In genomic region chr15:103313495-103314095, GRCm38 (mm10) we compare ENCODE assay signal across 9 mouse cellular contexts. TPM values are rescaled to one million over a fixed set of nuclear protein-coding genes. Genes with fewer than 3 reads are reported as not detected.
DNase-seq lines count a peak whose midpoint lies in the region; ATAC-seq and TF ChIP-seq lines count a peak whose summit lies in the region.
"Had no signal": no experiment of that assay in that cellular context is flagged by ENCODE, and none has a peak within 500 bp of the region (broad histone marks: within the 10 kb centered on the region; RNA-seq: fewer than 3 reads in every experiment).

No protein-coding gene starts in this region.

- 43% methylated on average over 18 of the region's 18 CpGs for WGBS in spleen, adult 2 months
- WGBS in intestine, postnatal 0 days: 27% methylated on average over 18 of the region's 18 CpGs
- WGBS in liver, postnatal 0 days (ENCODE audit: insufficient replicate concordance): 28% methylated on average over 18 of the region's 18 CpGs
- WGBS in neural tube, embryonic 14.5 days: 7% methylated on average over 18 of the region's 18 CpGs

- no peak for TF ChIP-seq EP300 in liver, postnatal 0 days (IDR thresholded peaks at IDR 0.05; ENCODE audit: low read depth)

- no peak for ATAC-seq in intestine, postnatal 0 days
- ATAC-seq in liver, postnatal 0 days: no peak
- peak; percentile 10; the same call in 1 of the 2 replicates for ATAC-seq in neural tube, embryonic 14.5 days (ENCODE audit: low read depth)
- ATAC-seq in erythroid progenitor cell, adult 5-6 weeks (replicated peaks; ENCODE audit: low FRiP score, poor library complexity, severe bottlenecking): no peak

- no peak for TF ChIP-seq POLR2A in spleen, adult 2 months (IDR thresholded peaks at IDR 0.05; ENCODE audit: low read depth, low read length)

- peaks cover 6% of the 10 kb centered on the region for H3K36me3 ChIP-seq in spleen, adult 2 months (ENCODE audit: control insufficient read depth, insufficient read depth, low read length)
- no peaks in the 10 kb centered on the region for H3K36me3 ChIP-seq in intestine, postnatal 0 days (ENCODE audit: control insufficient read depth, insufficient read depth)
- H3K36me3 ChIP-seq in liver, postnatal 0 days (replicated peaks; ENCODE audit: insufficient read depth, low read length): peaks cover 14% of the 10 kb centered on the region
- peaks cover 16% of the 10 kb centered on the region; the same call in 1 of the 2 replicates for H3K36me3 ChIP-seq in neural tube, embryonic 14.5 days (ENCODE audit: control insufficient read depth, insufficient read depth, low read length)

- H3K4me2 ChIP-seq in intestine, postnatal 0 days (replicated peaks; ENCODE audit: low read depth): peak overlapping the region; percentile 44; the same call in 1 of the 2 replicates
- no peak overlapping the region for H3K4me2 ChIP-seq in liver, postnatal 0 days (ENCODE audit: low read depth, low read length)
- no peak overlapping the region for H3K4me2 ChIP-seq in neural tube, embryonic 14.5 days (ENCODE audit: low read depth, low read length)

- H3K27ac ChIP-seq in spleen, adult 2 months (ENCODE audit: insufficient read depth, low read length): no peak overlapping the region
- H3K27ac ChIP-seq in intestine, postnatal 0 days (ENCODE audit: low read depth, low read length): no peak overlapping the region
- H3K27ac ChIP-seq in liver, postnatal 0 days (ENCODE audit: low read depth): 0 out of 2 replicates have a peak overlapping the region, but pooled peaks have one; percentile 48
- no peak overlapping the region for H3K27ac ChIP-seq in neural tube, embryonic 14.5 days (ENCODE audit: low read depth, low read length)

- no peaks in the 10 kb centered on the region for H3K4me1 ChIP-seq in spleen, adult 2 months (ENCODE audit: control insufficient read depth, insufficient read depth, insufficient read length)
- 0 out of 2 replicates have a peak, but pooled peaks cover 4% of the 10 kb centered on the region for H3K4me1 ChIP-seq in intestine, postnatal 0 days (replicated peaks; ENCODE audit: control insufficient read depth, insufficient read depth, low read length)
- peaks cover 17% of the 10 kb centered on the region for H3K4me1 ChIP-seq in liver, postnatal 0 days (ENCODE audit: insufficient read depth)
- peaks cover 17% of the 10 kb centered on the region for H3K4me1 ChIP-seq in neural tube, embryonic 14.5 days (ENCODE audit: control insufficient read depth, insufficient read depth, low read length)

- DNase-seq in spleen, adult 2 months (ENCODE audit: low read depth in 1 of 2, low spot score in 2 of 2): peak in 1 of 2 experiments; percentile 37
- no peak for DNase-seq in spleen, adult 18-20 months
- DNase-seq in cerebellum, adult 11-12 months: peak; percentile 48
- peak; percentile 83 for DNase-seq in forelimb bud, embryonic 11.5 days (ENCODE audit: low read depth, low spot score)
- peak; percentile 43 for DNase-seq in liver, postnatal 0 days

- H3K27me3 ChIP-seq in spleen, adult 2 months (ENCODE audit: control insufficient read depth, insufficient read depth, low read length): no peaks in the 10 kb centered on the region
- H3K27me3 ChIP-seq in intestine, postnatal 0 days (replicated peaks; ENCODE audit: control insufficient read depth, insufficient read depth, low read length): 0 out of 2 replicates have a peak, but pooled peaks cover 2% of the 10 kb centered on the region
- H3K27me3 ChIP-seq in liver, postnatal 0 days (ENCODE audit: insufficient read depth, low read length): no peaks in the 10 kb centered on the region
- H3K27me3 ChIP-seq in neural tube, embryonic 14.5 days (ENCODE audit: control insufficient read depth, insufficient read depth, low read length): no peaks in the 10 kb centered on the region

- no peaks in the 10 kb centered on the region for H3K9me3 ChIP-seq in intestine, postnatal 0 days (ENCODE audit: control insufficient read depth)
- no peaks in the 10 kb centered on the region for H3K9me3 ChIP-seq in liver, postnatal 0 days (ENCODE audit: low read length)
- H3K9me3 ChIP-seq in neural tube, embryonic 14.5 days (ENCODE audit: control insufficient read depth, low read length): no peaks in the 10 kb centered on the region

- H3K9ac ChIP-seq in intestine, postnatal 0 days (ENCODE audit: low read depth, low read length): no peak overlapping the region
- no peak overlapping the region for H3K9ac ChIP-seq in liver, postnatal 0 days (replicated peaks)
- H3K9ac ChIP-seq in neural tube, embryonic 14.5 days (replicated peaks; ENCODE audit: low read depth, low read length): no peak overlapping the region

- no peak overlapping the region for H3K4me3 ChIP-seq in spleen, adult 2 months (ENCODE audit: extremely low read depth, insufficient read depth, insufficient read length)
- no peak overlapping the region for H3K4me3 ChIP-seq in intestine, postnatal 0 days (ENCODE audit: low read depth, low read length)
- H3K4me3 ChIP-seq in liver, postnatal 0 days (ENCODE audit: low read depth, low read length): no peak overlapping the region
- H3K4me3 ChIP-seq in neural tube, embryonic 14.5 days (ENCODE audit: low read depth, low read length): no peak overlapping the region
- H3K4me3 ChIP-seq: erythroblast, embryonic 14.5 days had no signal

- peak; percentile 17; the same call in 1 of the 2 replicates for TF ChIP-seq CTCF in spleen, adult 2 months (IDR thresholded peaks at IDR 0.05; ENCODE audit: extremely low read depth, insufficient read depth, insufficient read length, insufficient replicate concordance)
- peak; percentile 88 for TF ChIP-seq CTCF in intestine, postnatal 0 days (IDR thresholded peaks at IDR 0.05; ENCODE audit: low read depth)
- peak; percentile 87 for TF ChIP-seq CTCF in liver, postnatal 0 days (IDR thresholded peaks at IDR 0.05; ENCODE audit: low read depth)

RNA-seq across cellular contexts. Expression of gene Gpr84, which starts 3.2 kb away (rescaled TPM):
- 0.33 and 0.49 TPM in 2 replicates for polyA plus RNA-seq in spleen, adult 2 months (2012; rRNA removed)
- not detected in 2 replicates for polyA plus RNA-seq in intestine, postnatal 0 days (2015; fragmentation: Nextera tagmentation; extraction: Ambion mirVana)
- polyA plus RNA-seq in liver, postnatal 0 days (2015; fragmentation: Nextera tagmentation; extraction: Ambion mirVana): 1.1 and 1.8 TPM in 2 replicates
- 0.35 and 0.40 TPM in 2 replicates for polyA plus RNA-seq in neural tube, embryonic 14.5 days (2014; fragmentation: Nextera tagmentation; extraction: Ambion mirVana)
- total RNA-seq in erythroid progenitor cell, adult 5-6 weeks (2015; ENCODE audit: low replicate concordance): 0.72 TPM in 1 of 2 replicates, not detected in the other
- 3.9 TPM in 1 of 2 replicates, not detected in the other for total RNA-seq in erythroid progenitor cell, adult 5-6 weeks (2017; ENCODE audit: low replicate concordance)
- polyA plus RNA-seq: erythroblast, embryonic 14.5 days had no signal

RNA-seq across cellular contexts. Expression of gene Zfp385a, which starts 26.3 kb away (rescaled TPM):
- polyA plus RNA-seq in spleen, adult 2 months (2012; rRNA removed): 28.1 and 31.0 TPM in 2 replicates
- 2.9 and 3.1 TPM in 2 replicates for polyA plus RNA-seq in intestine, postnatal 0 days (2015; fragmentation: Nextera tagmentation; extraction: Ambion mirVana)
- polyA plus RNA-seq in liver, postnatal 0 days (2015; fragmentation: Nextera tagmentation; extraction: Ambion mirVana): 10.1 TPM in 2 replicates
- 19.2 and 20.7 TPM in 2 replicates for polyA plus RNA-seq in neural tube, embryonic 14.5 days (2014; fragmentation: Nextera tagmentation; extraction: Ambion mirVana)
- 4.2 and 6.5 TPM in 2 replicates for total RNA-seq in erythroid progenitor cell, adult 5-6 weeks (2015; ENCODE audit: low replicate concordance)
- total RNA-seq in erythroid progenitor cell, adult 5-6 weeks (2017; ENCODE audit: low replicate concordance): 0.30 and 0.77 TPM in 2 replicates

RNA-seq across cellular contexts. Expression of gene Copz1, which starts 41.1 kb away (rescaled TPM):
- 43.2 and 46.8 TPM in 2 replicates for polyA plus RNA-seq in spleen, adult 2 months (2012; rRNA removed)
- polyA plus RNA-seq in intestine, postnatal 0 days (2015; fragmentation: Nextera tagmentation; extraction: Ambion mirVana): 248 and 253 TPM in 2 replicates
- polyA plus RNA-seq in liver, postnatal 0 days (2015; fragmentation: Nextera tagmentation; extraction: Ambion mirVana): 110 and 121 TPM in 2 replicates
- polyA plus RNA-seq in neural tube, embryonic 14.5 days (2014; fragmentation: Nextera tagmentation; extraction: Ambion mirVana): 195 and 216 TPM in 2 replicates
- 158 and 167 TPM in 2 replicates for total RNA-seq in erythroid progenitor cell, adult 5-6 weeks (2015; ENCODE audit: low replicate concordance)
- 37.6 and 42.4 TPM in 2 replicates for total RNA-seq in erythroid progenitor cell, adult 5-6 weeks (2017; ENCODE audit: low replicate concordance)

RNA-seq across cellular contexts. Expression of gene Itga5, which starts 53.0 kb away (rescaled TPM):
- polyA plus RNA-seq in spleen, adult 2 months (2012; rRNA removed): 7.1 and 8.0 TPM in 2 replicates
- 25.0 and 25.8 TPM in 2 replicates for polyA plus RNA-seq in intestine, postnatal 0 days (2015; fragmentation: Nextera tagmentation; extraction: Ambion mirVana)
- 15.6 and 16.0 TPM in 2 replicates for polyA plus RNA-seq in liver, postnatal 0 days (2015; fragmentation: Nextera tagmentation; extraction: Ambion mirVana)
- polyA plus RNA-seq in neural tube, embryonic 14.5 days (2014; fragmentation: Nextera tagmentation; extraction: Ambion mirVana): 3.8 and 7.4 TPM in 2 replicates
- 2.2 and 5.0 TPM in 2 replicates for total RNA-seq in erythroid progenitor cell, adult 5-6 weeks (2015; ENCODE audit: low replicate concordance)
- total RNA-seq in erythroid progenitor cell, adult 5-6 weeks (2017; ENCODE audit: low replicate concordance): 0.15 and 0.39 TPM in 2 replicates

RNA-seq across cellular contexts. Expression of gene Nfe2, which starts 55.4 kb away (rescaled TPM):
- polyA plus RNA-seq in spleen, adult 2 months (2012; rRNA removed): 56.5 and 80.1 TPM in 2 replicates
- 0.82 and 0.90 TPM in 2 replicates for polyA plus RNA-seq in intestine, postnatal 0 days (2015; fragmentation: Nextera tagmentation; extraction: Ambion mirVana)
- polyA plus RNA-seq in liver, postnatal 0 days (2015; fragmentation: Nextera tagmentation; extraction: Ambion mirVana): 85.8 and 89.1 TPM in 2 replicates
- 1.9 and 2.0 TPM in 2 replicates for polyA plus RNA-seq in neural tube, embryonic 14.5 days (2014; fragmentation: Nextera tagmentation; extraction: Ambion mirVana)
- total RNA-seq in erythroid progenitor cell, adult 5-6 weeks (2015; ENCODE audit: low replicate concordance): 368 and 436 TPM in 2 replicates
- 353 and 370 TPM in 2 replicates for total RNA-seq in erythroid progenitor cell, adult 5-6 weeks (2017; ENCODE audit: low replicate concordance)

Comparison
In these comparisons a context has a peak if more than half of its experiments do, and no peak if none do; other contexts are left out.
1. DNase-seq: peak in cerebellum, adult 11-12 months (single experiment), forelimb bud, embryonic 11.5 days (single experiment) and liver, postnatal 0 days (single experiment); none in spleen, adult 18-20 months (0 of 2).
2. CTCF ChIP-seq: peak in every context shown above with its lines; median percentile 88 in intestine, postnatal 0 days; 87 in liver, postnatal 0 days; 17 in spleen, adult 2 months.